18 mouse cellular contexts compared by ENCODE assay signal in the genomic region with DNA sequence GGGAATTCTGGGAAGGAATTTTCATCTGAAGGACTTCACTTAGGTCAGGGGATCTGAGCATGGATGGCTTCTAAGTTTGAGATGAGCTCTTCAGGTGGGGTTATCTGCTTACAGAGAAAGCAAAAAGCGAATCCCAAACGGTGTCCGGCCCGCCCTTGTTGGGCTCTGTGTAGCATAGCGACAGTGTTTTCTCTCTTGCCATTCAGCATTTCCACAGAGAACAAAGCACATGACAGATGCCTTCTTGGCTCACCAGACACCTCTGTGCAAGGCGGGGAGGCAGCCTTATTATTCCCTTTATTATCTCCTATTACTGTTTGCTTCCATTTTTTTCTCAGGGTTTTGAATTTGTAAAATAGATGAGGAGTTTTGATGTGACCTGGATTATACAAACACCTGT.
DNase-seq lines count a peak whose midpoint lies in the region; ATAC-seq and TF ChIP-seq lines count a peak whose summit lies in the region.
"Had no signal": no experiment of that assay in that cellular context is flagged by ENCODE, and none has a peak within 500 bp of the region (broad histone marks: within the 10 kb centered on the region; RNA-seq: fewer than 3 reads in every experiment).

No protein-coding gene starts in this region.

- H3K9me3 ChIP-seq in forebrain, postnatal 0 days (ENCODE audit: low read length), result no peaks in the 10 kb centered on the region
- no peaks in the 10 kb centered on the region for H3K9me3 ChIP-seq in midbrain, embryonic 12.5 days
- no peaks in the 10 kb centered on the region for H3K9me3 ChIP-seq in neural tube, embryonic 15.5 days (replicated peaks)
- H3K9me3 ChIP-seq: heart, embryonic 13.5 days; liver, embryonic 13.5 days had no signal

- H3K9ac ChIP-seq in forebrain, postnatal 0 days, result no peak overlapping the region
- no peak overlapping the region for H3K9ac ChIP-seq in midbrain, embryonic 12.5 days (replicated peaks)
- no peak overlapping the region for H3K9ac ChIP-seq in neural tube, embryonic 15.5 days (replicated peaks)
- H3K9ac ChIP-seq: heart, embryonic 13.5 days; liver, embryonic 13.5 days had no signal

- no peak for TF ChIP-seq CTCF in forebrain, postnatal 0 days (IDR thresholded peaks at IDR 0.05; ENCODE audit: low read depth)

- WGBS in forebrain, postnatal 0 days, result 33% methylated on average over 6 of the region's 6 CpGs
- 50% methylated on average over 6 of the region's 6 CpGs for WGBS in midbrain, embryonic 12.5 days
- 38% methylated on average over 6 of the region's 6 CpGs for WGBS in neural tube, embryonic 15.5 days

- no peak overlapping the region for H3K4me3 ChIP-seq in forebrain, postnatal 0 days (ENCODE audit: low read depth, low read length)
- H3K4me3 ChIP-seq in midbrain, embryonic 12.5 days, result no peak overlapping the region
- no peak overlapping the region for H3K4me3 ChIP-seq in neural tube, embryonic 15.5 days (replicated peaks)
- H3K4me3 ChIP-seq: heart, embryonic 13.5 days; liver, embryonic 13.5 days; megakaryocyte, embryonic 14.5 days had no signal

- peak; percentile 83 for ATAC-seq in forebrain, postnatal 0 days
- peak; percentile 41; the same call in 1 of the 2 replicates for ATAC-seq in midbrain, embryonic 12.5 days (ENCODE audit: low FRiP score, low read depth)
- ATAC-seq in neural tube, embryonic 15.5 days (ENCODE audit: low FRiP score), result no peak

- no peaks in the 10 kb centered on the region for H3K4me1 ChIP-seq in forebrain, postnatal 0 days (ENCODE audit: insufficient read depth)
- H3K4me1 ChIP-seq in midbrain, embryonic 12.5 days, result peaks cover 11% of the 10 kb centered on the region
- H3K4me1 ChIP-seq in neural tube, embryonic 15.5 days, result peaks cover 11% of the 10 kb centered on the region
- H3K4me1 ChIP-seq: heart, embryonic 13.5 days; liver, embryonic 13.5 days; megakaryocyte, embryonic 14.5 days had no signal

- no peak overlapping the region for H3K27ac ChIP-seq in forebrain, postnatal 0 days (ENCODE audit: low read depth, low read length)
- no peak overlapping the region for H3K27ac ChIP-seq in midbrain, embryonic 12.5 days (replicated peaks)
- 0 out of 2 replicates have a peak overlapping the region, but pooled peaks have one; percentile 9 for H3K27ac ChIP-seq in neural tube, embryonic 15.5 days (replicated peaks)
- H3K27ac ChIP-seq: heart, embryonic 13.5 days; liver, embryonic 13.5 days; stomach, postnatal 0 days had no signal

- DNase-seq in layer of hippocampus, adult 9-11 months, result peak; percentile 7
- no peak for DNase-seq in layer of hippocampus, postnatal 36 days
- DNase-seq in forebrain, postnatal 0 days, result peak; percentile 44
- DNase-seq in adrenal gland, postnatal 10 days, result no peak
- no peak for DNase-seq in right cerebral cortex, adult 2 months (ENCODE audit: low spot score in 2 of 2)
- DNase-seq: B cell, adult 2 months; cerebellum, adult 11-12 months; gastrocnemius, postnatal 36 days; heart, postnatal 4 days; kidney, adult 8-10 months; kidney, postnatal 4 days; liver, embryonic 13.5 days; thymus, postnatal 14 days had no signal

- no peaks in the 10 kb centered on the region for H3K36me3 ChIP-seq in forebrain, postnatal 0 days (ENCODE audit: insufficient read depth)
- H3K36me3 ChIP-seq in midbrain, embryonic 12.5 days, result no peaks in the 10 kb centered on the region
- H3K36me3 ChIP-seq in neural tube, embryonic 15.5 days, result no peaks in the 10 kb centered on the region
- H3K36me3 ChIP-seq: heart, embryonic 13.5 days; liver, embryonic 13.5 days had no signal

- H3K27me3 ChIP-seq in forebrain, postnatal 0 days (ENCODE audit: insufficient read depth, low read length), result no peaks in the 10 kb centered on the region
- no peaks in the 10 kb centered on the region for H3K27me3 ChIP-seq in midbrain, embryonic 12.5 days
- H3K27me3 ChIP-seq in neural tube, embryonic 15.5 days (replicated peaks), result no peaks in the 10 kb centered on the region
- H3K27me3 ChIP-seq: heart, embryonic 13.5 days; liver, embryonic 13.5 days; megakaryocyte, embryonic 14.5 days had no signal

- no peak overlapping the region for H3K4me2 ChIP-seq in forebrain, postnatal 0 days (ENCODE audit: low read depth)
- no peak overlapping the region for H3K4me2 ChIP-seq in midbrain, embryonic 12.5 days (replicated peaks)
- no peak overlapping the region for H3K4me2 ChIP-seq in neural tube, embryonic 15.5 days
- H3K4me2 ChIP-seq: heart, embryonic 13.5 days; liver, embryonic 13.5 days had no signal

Comparison
In these comparisons a context has a peak if more than half of its experiments do, and no peak if none do; other contexts are left out.
1. DNase-seq: peak in layer of hippocampus, adult 9-11 months (single experiment) and forebrain, postnatal 0 days (single experiment); none in layer of hippocampus, postnatal 36 days (0 of 2), adrenal gland, postnatal 10 days (single experiment) and right cerebral cortex, adult 2 months (0 of 2).